Mouse (Mus musculus) telencephalon, adult 2 months (tissue): ENCODE results near the gene Slc35f4.
A peak's percentile ranks its signal among the peaks of the same experiment; 100 is the strongest.

Source experiments
- DNase-seq: peaks from one replicate; pipeline ENCODE4 v3.0.0-alpha.2; 2011; ENCODE audit warnings: low read depth, low spot score

The Slc35f4 gene

DNA sequence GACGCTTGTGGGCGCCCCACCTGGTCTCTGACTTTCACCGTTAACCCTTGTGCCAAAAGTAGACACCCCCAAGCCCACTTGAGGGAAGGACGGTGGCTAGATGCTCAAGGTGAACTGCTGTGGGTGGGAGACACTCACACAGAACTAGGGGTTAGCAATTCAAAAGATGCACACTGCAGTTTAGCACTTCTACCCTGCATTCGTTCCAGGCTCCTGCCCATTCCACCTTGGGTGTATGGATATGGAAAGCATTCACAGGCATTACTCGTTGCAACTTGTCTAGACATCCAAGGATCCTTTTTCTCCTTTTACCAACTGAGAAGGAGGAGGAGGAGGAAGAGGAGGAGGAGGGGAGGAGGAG lies at the start of gene Slc35f4:
Gene Slc35f4 (minus strand): TSS at position 116 of the 361 bp plus-strand sequence.
- no peak for DNase-seq

DNA sequence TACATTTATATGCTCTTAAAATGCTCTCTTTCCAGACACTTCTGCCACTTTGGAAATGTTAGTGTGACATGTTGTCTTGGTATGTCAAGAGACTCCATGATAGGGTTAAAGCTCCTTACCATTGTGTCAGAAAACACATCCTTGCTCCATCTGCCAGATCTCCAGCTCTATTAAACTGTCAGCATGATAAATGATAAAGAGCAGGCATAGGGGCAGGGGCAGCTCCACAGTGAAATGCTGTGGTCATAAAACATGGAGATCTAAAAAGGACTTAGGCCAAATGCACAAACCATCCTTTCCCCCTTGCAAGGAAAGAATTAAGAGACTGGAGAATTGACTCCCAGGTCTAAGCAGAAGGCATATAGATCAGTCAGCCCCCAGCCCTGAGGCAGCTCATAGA lies 42.5 kb upstream of the Slc35f4 start:
- DNase-seq: no peak

DNA sequence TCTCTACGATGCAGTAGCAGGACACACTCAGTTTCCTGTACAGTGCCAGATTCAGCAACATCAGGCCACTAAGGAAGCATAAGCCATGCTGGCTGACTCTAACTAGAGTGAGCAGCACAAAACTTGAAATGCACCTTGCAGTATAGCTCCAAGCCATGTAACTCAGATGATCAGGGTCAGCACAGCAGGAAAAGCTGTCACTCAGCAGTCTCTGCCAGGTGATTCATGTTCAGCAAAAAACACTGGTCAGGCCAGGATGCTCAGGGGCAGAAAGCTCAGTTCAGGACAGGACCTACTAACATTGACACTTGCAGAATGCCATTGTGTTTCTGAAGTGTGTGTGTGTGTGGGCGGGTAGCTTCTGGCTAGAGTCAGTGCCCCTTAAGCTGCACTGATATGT lies 34.9 kb upstream of the Slc35f4 start:
- no peak for DNase-seq

DNA sequence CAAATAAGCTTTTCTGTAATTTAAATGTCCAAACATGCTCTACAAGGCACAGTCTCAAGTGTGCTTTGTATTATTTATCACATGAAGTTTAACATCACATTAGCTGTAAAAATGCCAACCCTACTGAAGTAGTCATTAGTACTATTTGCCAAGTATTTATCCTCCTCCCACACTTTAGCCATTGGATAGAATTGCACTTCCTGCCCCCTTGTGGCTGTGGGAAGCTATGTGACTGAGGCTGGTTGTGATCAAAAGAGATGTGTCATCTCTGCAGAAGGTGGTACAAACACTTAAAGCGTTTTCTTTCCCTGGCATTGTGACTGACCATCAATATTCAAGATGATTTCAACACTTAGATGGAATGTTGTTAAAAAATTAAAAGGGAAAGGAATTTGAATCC lies 14.3 kb upstream of the Slc35f4 start:
- no peak for DNase-seq

DNA sequence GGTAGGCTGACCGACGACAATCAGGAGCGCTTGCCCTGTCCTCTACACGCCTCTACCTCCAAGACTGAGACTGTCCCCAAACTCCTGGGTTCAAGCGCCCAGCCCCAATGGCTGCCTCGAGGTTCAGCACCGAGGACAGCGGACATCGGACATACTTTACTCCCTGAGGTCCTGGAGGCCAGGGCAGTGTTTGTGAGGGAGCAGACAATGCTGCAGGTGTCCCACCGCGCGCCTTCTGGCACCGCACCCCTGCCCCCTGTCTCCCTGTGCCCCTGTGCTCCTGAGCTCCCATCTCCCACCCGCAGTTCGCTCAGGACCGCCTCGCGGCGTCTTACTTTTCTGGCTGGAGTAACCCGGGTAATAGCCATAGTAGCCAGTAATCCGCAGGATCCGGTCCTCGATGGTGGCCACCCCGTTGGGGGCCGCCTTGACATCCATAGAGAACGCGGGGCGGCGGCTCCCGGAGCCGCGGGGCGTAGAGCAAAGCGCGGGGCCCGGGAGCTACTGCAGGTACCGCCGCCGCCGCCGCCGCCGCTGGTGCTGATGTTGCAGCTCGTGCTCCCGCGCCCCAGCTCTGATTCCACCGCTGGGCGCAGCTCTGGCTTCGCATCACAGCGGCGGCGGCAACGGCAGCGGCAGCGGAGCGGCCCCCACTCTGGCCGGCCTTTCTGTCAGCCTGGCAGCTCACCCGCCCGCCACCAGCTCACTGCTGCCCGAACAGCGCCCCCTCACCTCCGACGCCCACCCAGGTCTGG lies 493 bp downstream of the Slc35f4 start:
- DNase-seq: no peak

DNA sequence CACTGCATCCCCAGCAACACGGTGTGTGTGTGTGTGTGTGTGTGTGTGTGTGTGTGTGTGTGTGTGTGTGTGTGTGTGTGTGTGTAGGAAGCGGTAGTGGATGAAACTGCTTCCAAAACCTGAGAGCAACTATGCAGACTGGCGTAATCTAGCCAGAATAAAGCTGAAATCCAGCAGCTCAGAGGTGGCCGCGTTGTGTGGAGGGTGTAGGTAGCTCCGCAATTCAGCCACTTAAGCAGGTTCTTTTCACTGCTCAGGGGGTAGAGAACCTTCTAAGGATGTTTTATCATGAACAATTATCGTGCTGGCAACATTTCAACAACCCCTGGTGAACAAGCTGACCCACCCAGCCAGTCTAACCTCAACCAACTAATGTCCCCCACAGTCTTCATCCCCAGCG lies 1.2 kb downstream of the Slc35f4 start:
- no peak for DNase-seq

DNA sequence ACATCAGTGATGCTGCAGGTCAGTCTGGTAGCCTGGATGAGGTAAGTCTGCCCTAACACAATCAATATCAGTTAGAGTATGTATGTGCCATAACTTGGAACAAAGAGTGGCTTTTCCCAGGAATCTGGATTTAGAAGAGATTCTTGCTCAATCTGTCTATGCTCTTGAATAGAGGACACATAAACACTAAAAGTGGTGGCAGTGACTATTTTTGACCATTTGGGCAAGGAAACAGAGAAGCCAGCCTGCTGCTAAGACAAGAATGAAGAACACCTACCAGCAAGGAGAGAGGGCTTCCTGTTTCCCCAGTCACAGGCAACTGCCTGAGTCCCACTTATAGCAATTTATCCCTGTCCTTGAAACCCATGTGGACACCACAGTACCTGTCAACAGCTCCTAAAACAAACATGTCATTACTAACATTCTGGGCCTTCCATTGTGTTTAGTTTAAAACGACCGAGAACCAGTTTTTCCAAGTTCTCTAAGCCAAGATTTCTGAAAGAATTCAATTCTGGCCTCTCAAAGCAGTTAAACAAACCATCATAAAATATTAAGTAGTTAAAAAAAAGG lies 10.7 kb downstream of the Slc35f4 start:
- no peak for DNase-seq

DNA sequence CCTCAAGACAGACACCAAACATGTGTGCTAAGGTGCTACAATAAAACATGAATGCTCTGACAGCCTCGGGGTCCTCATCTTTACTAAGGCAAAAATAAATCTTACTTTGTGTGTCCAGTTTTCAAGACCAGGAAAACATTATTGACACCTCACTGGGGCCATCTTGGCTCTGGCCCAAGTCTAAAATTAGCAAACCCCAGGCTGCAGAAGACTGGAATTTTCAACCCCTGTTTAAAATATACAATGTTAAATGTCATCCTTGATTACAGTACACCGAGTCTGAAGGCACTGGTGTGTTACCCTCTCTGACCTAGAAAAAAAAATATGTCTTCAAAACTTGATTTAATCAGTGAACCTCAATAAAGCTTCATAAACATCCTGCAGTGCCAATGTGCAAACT lies 11.7 kb downstream of the Slc35f4 start:
- no peak for DNase-seq

DNA sequence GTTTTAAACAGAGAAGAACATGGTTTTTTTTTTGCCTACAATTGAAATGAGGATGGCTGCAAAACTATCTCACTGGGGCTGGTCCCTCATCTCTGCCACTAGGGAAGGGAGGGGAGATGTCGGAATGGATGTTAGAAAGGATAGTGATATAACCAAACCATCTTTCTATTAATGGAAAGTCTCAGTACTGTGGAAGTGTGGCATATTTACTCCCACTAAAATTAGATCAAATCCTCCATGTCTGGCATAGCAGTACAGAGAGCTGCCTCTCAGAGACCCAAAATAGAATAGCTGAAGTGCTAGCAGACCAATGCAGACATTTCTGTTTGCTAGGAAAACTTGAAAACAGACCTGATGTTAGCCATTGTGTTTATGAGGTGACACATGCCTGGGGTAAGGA lies 30.7 kb downstream of the Slc35f4 start:
- DNase-seq: peak; percentile 55

DNA sequence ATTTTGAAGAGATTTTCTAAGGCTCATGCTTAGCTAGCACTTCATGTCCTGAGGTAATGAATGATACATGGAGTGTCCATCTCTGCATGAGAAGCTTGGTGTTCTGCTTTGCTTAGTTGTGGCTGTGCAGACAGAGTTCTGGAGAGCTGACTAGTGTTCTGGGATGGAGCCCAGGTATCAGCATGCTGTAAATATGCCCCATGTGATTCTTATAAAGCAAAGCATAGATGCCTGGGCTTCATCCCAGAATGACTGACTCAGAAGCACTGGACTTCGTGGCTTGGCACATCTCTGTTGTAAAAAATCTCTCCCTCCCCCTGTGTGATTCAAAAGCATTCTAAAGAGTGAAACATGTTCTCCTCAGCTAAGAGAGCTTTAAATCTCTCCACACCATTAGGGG lies 32.1 kb downstream of the Slc35f4 start:
- peak; percentile 82 for DNase-seq

DNA sequence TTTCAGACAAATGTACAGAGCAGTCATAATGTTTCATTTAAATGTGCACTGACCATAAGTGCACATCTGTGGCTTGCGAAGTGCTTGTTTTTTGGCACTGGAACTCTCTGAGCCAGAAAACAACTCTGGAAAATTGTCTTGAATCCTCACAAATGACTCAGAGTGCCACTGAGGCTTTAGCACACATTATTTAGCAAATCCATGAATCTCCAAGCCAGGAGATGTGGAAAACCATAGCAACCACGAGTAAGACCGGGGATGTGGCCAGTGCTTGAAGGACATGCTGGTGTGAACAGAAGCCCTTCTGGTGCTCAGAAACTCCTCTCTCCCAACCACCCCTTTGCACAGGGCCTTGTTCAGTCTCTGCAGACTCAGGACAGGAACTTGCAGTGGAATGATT lies 33.3 kb downstream of the Slc35f4 start:
- no peak for DNase-seq

DNA sequence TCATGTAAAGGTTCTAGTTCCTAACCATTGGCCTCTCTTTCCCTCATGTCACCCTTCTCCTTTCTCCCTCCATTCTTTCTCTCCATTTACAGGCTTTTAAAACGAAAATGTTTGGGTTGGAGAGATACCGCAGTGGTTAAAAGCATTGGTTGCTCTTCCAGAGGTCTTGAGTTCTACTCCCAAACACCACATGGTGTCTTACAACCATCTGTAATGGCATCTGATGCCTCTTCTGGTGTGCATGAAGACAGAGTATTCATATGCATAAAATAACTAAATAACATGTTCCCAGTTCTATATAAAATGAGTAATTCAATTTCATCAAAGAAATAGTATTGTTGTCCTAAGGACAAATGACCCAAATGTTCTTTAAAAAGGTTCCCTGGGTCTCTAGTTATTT lies 49.2 kb downstream of the Slc35f4 start:
- no peak for DNase-seq

DNA sequence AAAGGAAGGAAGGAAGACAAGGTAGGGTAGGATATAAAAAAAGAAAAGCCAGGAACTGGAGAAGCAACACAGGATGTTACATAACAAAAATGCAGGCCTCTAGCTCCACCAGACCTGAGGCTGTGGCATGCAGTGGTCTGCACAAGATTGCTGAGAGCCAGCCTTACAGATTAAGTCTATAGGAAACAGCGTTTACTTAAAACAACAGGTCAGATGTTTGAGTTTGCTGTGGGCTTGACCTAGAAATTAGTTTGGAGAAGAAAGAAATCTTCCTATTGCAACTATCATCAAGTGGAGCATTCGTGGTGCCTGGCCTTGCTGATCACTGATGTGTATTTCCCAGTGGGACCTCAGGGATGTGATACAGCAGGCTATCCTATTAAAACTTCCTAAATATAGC lies 64.1 kb downstream of the Slc35f4 start:
- DNase-seq: no peak

DNA sequence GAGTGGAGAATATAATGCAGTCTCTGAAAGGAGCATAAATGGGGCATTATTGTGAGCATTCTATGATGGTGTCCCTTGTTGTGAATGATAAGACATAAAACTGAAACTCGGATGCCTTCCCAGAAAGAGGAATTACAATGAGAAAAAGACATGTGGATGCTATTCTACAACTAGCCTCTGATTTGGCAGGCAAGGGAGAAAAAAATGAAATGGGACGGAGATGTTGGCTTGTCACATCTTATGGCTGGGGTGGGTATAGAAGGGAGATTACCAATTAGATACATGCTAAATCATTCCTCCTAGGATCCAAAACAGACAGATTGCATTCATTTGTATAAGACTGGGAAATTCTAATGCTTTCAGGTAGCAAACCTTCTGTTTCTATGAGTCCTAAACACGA lies 65.0 kb downstream of the Slc35f4 start:
- DNase-seq: no peak

DNA sequence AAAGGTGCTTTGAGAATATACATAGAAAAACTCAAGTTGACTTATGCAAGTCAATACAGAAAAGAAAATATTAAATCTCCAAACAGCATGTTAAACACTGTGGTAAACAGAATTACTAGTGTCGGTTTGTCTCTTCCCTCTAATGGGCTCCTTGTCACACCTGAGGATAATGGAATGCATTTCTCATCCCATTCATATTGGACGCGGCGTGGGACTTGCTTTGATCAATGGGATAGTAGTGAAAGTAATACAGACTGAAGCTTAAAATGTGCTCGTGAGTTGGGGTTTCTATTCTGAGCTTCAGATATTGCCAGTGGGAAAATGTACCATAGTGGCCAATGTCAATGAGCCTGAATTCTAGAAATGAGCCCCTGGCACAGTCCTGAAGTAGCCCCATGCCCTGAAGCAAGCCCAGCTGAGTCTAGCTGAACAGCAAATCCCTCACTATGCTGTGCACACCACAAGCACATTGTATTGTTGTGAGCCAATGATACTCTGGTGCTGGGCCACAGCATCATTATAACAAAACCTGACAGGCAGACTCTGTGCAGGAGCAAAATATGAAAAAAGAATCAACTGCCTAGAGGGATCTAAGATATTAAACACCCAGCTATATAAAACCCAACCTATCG lies 71.4 kb downstream of the Slc35f4 start:
- DNase-seq: no peak

DNA sequence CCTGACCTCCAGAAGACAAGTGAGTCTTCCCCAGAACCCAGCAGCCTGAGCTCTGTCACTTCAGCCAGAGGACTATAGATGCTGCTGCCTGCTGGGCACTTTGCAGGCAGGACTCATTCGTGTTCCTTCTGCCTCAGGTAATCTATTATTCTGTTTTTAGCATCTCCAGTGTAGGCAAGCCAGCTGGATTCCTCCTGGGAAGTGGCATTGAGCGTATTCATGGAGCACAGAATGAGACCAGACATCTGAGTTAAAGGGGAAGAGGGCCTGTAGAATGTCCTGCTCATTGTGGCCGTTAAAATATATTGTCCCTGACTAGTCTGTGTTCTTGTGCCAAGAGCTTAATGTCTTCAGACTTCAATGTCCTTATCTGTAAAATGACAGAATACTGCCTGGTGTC lies 72.1 kb downstream of the Slc35f4 start:
- DNase-seq: no peak

DNA sequence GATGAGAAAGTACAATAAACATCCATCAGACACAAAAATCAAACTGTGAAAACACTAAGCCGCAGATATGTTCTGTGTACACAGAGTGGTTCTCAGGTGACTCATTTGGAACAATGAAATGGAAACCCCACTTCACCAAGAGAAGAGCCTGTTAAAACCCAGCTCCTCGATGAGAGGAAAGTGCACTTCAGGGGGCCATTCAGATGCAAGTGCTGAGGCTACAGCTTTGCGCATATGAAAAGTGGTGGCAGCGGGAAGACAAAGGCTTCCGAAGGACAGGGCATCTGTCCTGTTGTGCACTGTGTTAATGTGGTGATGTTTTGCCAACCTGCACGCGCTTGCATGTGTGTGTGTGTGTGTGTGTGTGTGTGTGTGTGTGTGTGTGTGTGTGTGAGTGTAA lies 78.2 kb downstream of the Slc35f4 start:
- DNase-seq: no peak

DNA sequence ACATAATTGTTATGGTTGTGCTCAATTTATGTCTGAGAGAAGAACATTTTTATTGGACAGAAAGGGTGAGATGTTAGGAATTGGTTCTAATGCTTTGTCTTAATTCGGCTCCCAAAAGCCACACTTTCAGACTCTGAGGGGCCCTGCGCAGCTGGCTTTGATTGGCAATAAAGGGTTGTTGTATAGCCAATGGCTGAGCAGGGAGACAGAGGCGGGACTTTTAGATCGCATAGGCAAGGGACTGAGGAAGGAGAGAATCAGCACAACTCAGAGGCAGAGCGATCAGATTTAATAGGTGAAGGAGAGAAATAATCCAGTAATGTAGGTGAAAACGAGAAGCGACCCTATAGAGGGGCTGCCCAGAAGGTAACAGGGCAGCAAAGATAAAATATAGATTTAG lies 79.4 kb downstream of the Slc35f4 start:
- DNase-seq: no peak

DNA sequence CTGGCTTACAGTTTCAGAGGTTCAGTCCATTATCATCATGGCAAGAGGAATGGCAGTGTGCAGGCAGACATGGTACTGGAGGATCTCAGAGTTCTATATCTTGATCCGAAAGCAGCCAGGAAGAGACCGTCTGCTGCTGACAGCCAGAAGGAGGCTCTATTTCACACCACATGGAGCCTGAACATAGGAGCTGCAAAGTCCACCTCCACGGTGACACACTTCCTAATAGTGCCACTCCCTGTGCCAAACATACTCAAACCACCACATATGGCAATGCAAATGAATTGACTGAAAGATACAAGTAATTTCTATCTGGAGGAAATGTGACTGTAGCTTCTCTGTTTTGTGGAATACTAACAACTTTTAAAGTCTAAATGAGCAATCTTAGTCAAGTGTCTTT lies 89.0 kb downstream of the Slc35f4 start:
- peak; percentile 46 for DNase-seq

DNA sequence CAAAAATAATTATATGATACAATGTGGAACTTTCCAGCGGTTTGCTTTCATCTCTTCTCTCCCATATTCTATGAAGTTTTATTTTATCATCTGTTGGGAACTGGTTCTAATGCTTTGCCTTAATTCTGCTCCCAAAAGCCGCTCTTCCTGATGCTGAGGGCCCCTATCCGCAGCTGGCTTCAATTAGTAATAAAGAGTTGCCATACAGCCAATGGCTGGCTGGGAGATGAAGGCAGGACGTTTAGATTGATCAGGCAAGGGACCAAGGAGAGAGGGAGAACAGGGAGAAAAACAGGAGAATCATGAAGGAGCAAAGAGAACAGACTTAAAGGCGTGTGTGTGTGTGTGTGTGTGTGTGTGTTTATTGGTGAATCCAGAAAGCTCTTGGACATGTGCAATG lies 94.0 kb downstream of the Slc35f4 start:
- no peak for DNase-seq

DNA sequence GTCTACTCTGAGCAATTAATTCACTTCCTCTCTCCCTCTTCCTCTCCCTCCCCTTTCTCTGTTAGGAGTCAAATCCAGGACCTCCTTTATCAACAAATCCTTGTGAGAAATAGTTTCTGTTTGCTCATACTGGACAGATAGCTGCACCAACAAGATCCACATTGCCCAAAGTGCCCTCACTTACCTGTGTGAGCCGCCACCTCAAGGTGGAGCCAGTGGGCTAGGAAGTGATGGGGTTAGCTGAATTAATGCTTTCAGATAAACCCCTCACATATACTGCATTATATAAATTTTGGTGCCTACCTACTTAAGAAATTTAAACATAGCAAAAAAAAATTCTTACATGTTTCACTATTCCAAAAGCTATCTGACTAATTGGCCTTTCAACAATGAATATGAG lies 133.4 kb downstream of the Slc35f4 start:
- no peak for DNase-seq

DNA sequence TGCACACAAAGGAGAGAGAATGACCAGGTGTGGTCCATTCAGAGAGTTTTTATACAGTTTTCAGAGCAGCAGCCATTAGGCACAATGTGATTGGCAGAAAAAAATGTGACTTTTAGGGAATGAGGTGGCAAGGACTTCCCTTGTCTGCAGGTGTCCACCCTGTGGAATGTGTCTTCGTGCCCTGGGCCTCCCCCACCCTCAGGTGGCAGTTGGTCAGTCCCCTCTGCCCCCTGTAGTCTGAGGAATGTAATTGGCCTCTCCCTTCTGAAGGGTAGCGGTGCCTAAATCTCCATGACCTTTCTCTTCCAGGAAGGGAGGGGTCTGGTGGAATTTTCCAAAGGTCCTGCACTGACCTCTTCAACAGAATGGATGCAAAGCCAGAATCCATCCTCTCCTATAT lies 163.7 kb downstream of the Slc35f4 start:
- no peak for DNase-seq

DNA sequence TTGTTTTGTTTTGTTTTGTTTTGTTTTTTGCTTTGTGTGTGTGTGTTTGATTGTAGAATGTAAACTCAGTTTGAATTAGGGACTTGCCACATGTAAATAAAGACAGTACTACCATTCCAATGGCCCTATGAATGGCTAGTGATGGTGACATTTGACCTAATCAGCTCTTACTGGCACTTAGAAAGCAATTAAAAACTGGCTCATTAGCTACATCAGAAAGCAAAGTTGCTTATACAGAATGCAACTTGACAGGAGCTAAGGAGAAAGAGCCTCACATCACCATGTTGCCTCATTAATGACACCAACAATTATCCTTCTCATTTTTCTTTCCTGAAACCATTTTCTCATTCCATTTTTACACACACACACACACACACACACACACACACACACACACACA lies 170.3 kb downstream of the Slc35f4 start:
- DNase-seq: no peak

DNA sequence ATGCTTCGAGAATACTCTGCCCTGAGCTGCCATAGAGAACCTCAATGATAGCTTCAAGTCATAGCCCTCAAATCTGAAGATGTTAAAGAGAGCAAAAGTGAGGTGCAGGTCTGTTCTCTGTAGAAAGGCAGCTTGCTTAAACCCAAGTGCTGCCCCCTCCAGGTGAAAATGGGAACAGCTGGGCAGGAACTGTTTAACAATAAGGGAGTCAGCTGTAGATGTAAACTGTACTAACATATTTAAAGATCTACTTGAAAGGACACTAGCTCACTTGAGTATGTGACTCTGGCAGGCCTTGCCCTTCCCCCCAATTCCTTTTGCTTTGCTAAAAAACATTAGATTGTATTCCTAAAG lies 177.0 kb downstream of the Slc35f4 start:
- DNase-seq: no peak
